Mouse (Mus musculus) thymus, adult 2 months (tissue): ENCODE measurements around the gene Vegfb.
A peak's percentile ranks its signal among the peaks of the same experiment; 100 is the strongest.

ENCODE experiments used
- CTCF ChIP-seq: fragments of 200-500 bp; IDR thresholded peaks from 2 replicates; pipeline ENCODE4 v1.5.1; 2012; ENCODE audit warnings: mild to moderate bottlenecking, control low read depth, low read length, moderate library complexity, borderline replicate concordance; ENCODE audit not compliant: control insufficient read depth, poor library complexity, insufficient read depth; ENCODE audit errors: extremely low read depth
- POLR2A ChIP-seq: fragments of 200-500 bp; IDR thresholded peaks from 2 replicates; pipeline ENCODE4 v1.6.1; 2012; ENCODE audit warnings: mild to moderate bottlenecking, low read length, control low read depth, moderate library complexity; ENCODE audit not compliant: control insufficient read depth, poor library complexity, insufficient read depth; ENCODE audit errors: extremely low read depth

- TF ChIP-seq CTCF, result no peak
- TF ChIP-seq POLR2A, result peak; percentile 53
Measured at GRCm38 (mm10) chr19:6951381-6951968, 36.0 kb downstream of the Vegfb start.
